ENCODE assay signal across 30 mouse cellular contexts in the genomic region with DNA sequence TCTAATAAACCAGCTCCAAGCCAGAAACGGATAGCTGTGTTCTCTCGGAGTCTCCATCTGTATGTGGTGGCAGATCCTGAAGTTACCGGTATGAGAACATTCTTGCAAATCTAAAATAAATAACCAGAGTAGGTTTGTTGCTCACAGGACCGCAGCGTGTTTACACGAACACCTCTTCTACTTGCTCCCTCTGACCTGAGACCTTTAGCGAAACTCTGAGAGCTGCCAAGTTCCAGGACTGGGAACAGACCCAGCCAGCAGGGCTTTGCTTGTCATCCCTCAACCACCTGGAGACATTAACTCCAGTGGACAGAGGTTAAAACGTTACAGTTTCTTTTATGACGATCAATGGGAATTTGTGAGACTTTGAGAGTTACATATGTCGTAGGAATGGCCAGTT.
A peak's percentile ranks its signal among the peaks of the same experiment; 100 is the strongest.
DNase-seq lines count a peak whose midpoint lies in the region; ATAC-seq and TF ChIP-seq lines count a peak whose summit lies in the region.
"Had no signal": no experiment of that assay in that cellular context is flagged by ENCODE, and none has a peak within 500 bp of the region (broad histone marks: within the 10 kb centered on the region; RNA-seq: fewer than 3 reads in every experiment).

No protein-coding gene starts in this region.

- H3K27me3 ChIP-seq in liver, adult 2 months (ENCODE audit: control insufficient read depth, insufficient read depth, low read length), result no peaks in the 10 kb centered on the region
- H3K27me3 ChIP-seq in liver, embryonic 12.5 days (replicated peaks), result no peaks in the 10 kb centered on the region
- H3K27me3 ChIP-seq in lung, embryonic 15.5 days, result no peaks in the 10 kb centered on the region
- H3K27me3 ChIP-seq in forebrain, embryonic 10.5 days (ENCODE audit: poor library complexity, severe bottlenecking), result no peaks in the 10 kb centered on the region
- H3K27me3 ChIP-seq in heart, embryonic 10.5 days (ENCODE audit: insufficient read depth, poor library complexity, severe bottlenecking), result no peaks in the 10 kb centered on the region
- H3K27me3 ChIP-seq: embryonic facial prominence, embryonic 15.5 days; forebrain, embryonic 13.5 days; hindbrain, embryonic 12.5 days; intestine, embryonic 15.5 days; kidney, embryonic 15.5 days; limb, embryonic 15.5 days; liver, embryonic 15.5 days; midbrain, embryonic 15.5 days; neural tube, embryonic 15.5 days had no signal

- no peak for TF ChIP-seq CTCF in liver, adult 2 months (IDR thresholded peaks at IDR 0.05; ENCODE audit: low read depth, low read length)

- no peaks in the 10 kb centered on the region for H3K79me2 ChIP-seq in liver, adult 2 months (ENCODE audit: control insufficient read depth, insufficient read depth, low read length)

- H3K27ac ChIP-seq in liver, adult 2 months (replicated peaks; ENCODE audit: insufficient read depth, low read depth, low read length), result no peak overlapping the region
- H3K27ac ChIP-seq in liver, embryonic 12.5 days, result no peak overlapping the region
- peak overlapping the region; percentile 20 for H3K27ac ChIP-seq in lung, embryonic 15.5 days
- H3K27ac ChIP-seq in forebrain, embryonic 10.5 days, result no peak overlapping the region
- no peak overlapping the region for H3K27ac ChIP-seq in heart, embryonic 10.5 days
- H3K27ac ChIP-seq: embryonic facial prominence, embryonic 10.5 days; embryonic facial prominence, embryonic 15.5 days; forebrain, embryonic 13.5 days; hindbrain, embryonic 12.5 days; hindbrain, postnatal 0 days; intestine, embryonic 15.5 days; kidney, embryonic 15.5 days; limb, embryonic 15.5 days; liver, embryonic 15.5 days; midbrain, embryonic 15.5 days; neural tube, embryonic 15.5 days had no signal

- H3K36me3 ChIP-seq in liver, adult 2 months (ENCODE audit: control insufficient read depth, insufficient read depth, low read length), result no peaks in the 10 kb centered on the region
- H3K36me3 ChIP-seq in liver, embryonic 12.5 days, result no peaks in the 10 kb centered on the region
- no peaks in the 10 kb centered on the region for H3K36me3 ChIP-seq in lung, embryonic 15.5 days
- no peaks in the 10 kb centered on the region for H3K36me3 ChIP-seq in forebrain, embryonic 10.5 days (replicated peaks)
- H3K36me3 ChIP-seq in heart, embryonic 10.5 days, result no peaks in the 10 kb centered on the region
- H3K36me3 ChIP-seq: embryonic facial prominence, embryonic 10.5 days; embryonic facial prominence, embryonic 15.5 days; hindbrain, embryonic 12.5 days; intestine, embryonic 15.5 days; kidney, embryonic 15.5 days; limb, embryonic 15.5 days; liver, embryonic 15.5 days; midbrain, embryonic 15.5 days; neural tube, embryonic 15.5 days had no signal

- no peaks in the 10 kb centered on the region for H3K9me3 ChIP-seq in liver, embryonic 12.5 days (replicated peaks)
- no peaks in the 10 kb centered on the region for H3K9me3 ChIP-seq in lung, embryonic 15.5 days
- H3K9me3 ChIP-seq in forebrain, embryonic 10.5 days, result no peaks in the 10 kb centered on the region
- H3K9me3 ChIP-seq in heart, embryonic 10.5 days, result no peaks in the 10 kb centered on the region
- H3K9me3 ChIP-seq: embryonic facial prominence, embryonic 10.5 days; embryonic facial prominence, embryonic 15.5 days; forebrain, embryonic 13.5 days; hindbrain, embryonic 12.5 days; intestine, embryonic 15.5 days; kidney, embryonic 15.5 days; limb, embryonic 15.5 days; liver, embryonic 15.5 days; midbrain, embryonic 15.5 days; neural tube, embryonic 15.5 days had no signal

- ATAC-seq in liver, embryonic 12.5 days, result no peak
- peak; percentile 57; the same call in 1 of the 2 replicates for ATAC-seq in lung, embryonic 15.5 days (ENCODE audit: borderline replicate concordance, extremely low read depth, low FRiP score, low TSS enrichment)
- ATAC-seq: CD4-positive, CD25-positive, alpha-beta regulatory T cell, adult 4 months; forebrain, embryonic 13.5 days; hindbrain, postnatal 0 days; intestine, embryonic 15.5 days; midbrain, embryonic 15.5 days had no signal

- no peaks in the 10 kb centered on the region for H3K4me1 ChIP-seq in liver, adult 2 months (ENCODE audit: control insufficient read depth, insufficient read depth, low read length)
- no peaks in the 10 kb centered on the region for H3K4me1 ChIP-seq in liver, embryonic 12.5 days
- peaks cover 7% of the 10 kb centered on the region; the same call in 1 of the 2 replicates for H3K4me1 ChIP-seq in lung, embryonic 15.5 days
- peaks cover 11% of the 10 kb centered on the region for H3K4me1 ChIP-seq in forebrain, embryonic 10.5 days
- no peaks in the 10 kb centered on the region for H3K4me1 ChIP-seq in heart, embryonic 10.5 days
- H3K4me1 ChIP-seq: embryonic facial prominence, embryonic 10.5 days; embryonic facial prominence, embryonic 15.5 days; hindbrain, embryonic 12.5 days; intestine, embryonic 15.5 days; kidney, embryonic 15.5 days; limb, embryonic 15.5 days; liver, embryonic 15.5 days; midbrain, embryonic 15.5 days; neural tube, embryonic 15.5 days had no signal

- WGBS in liver, adult 2 months, result 74% methylated on average over 10 of the region's 10 CpGs
- 76% methylated on average over 10 of the region's 10 CpGs for WGBS in liver, embryonic 12.5 days (ENCODE audit: insufficient replicate concordance)
- 25% methylated on average over 10 of the region's 10 CpGs for WGBS in lung, embryonic 15.5 days
- 94% methylated on average over 10 of the region's 10 CpGs for WGBS in forebrain, embryonic 10.5 days
- 84% methylated on average over 10 of the region's 10 CpGs for WGBS in heart, embryonic 10.5 days

- no peak for TF ChIP-seq POLR2A in liver, adult 2 months (IDR thresholded peaks at IDR 0.05; ENCODE audit: extremely low read depth, insufficient read depth, low read length)

- no peak overlapping the region for H3K4me2 ChIP-seq in liver, embryonic 12.5 days
- no peak overlapping the region for H3K4me2 ChIP-seq in lung, embryonic 15.5 days
- H3K4me2 ChIP-seq: embryonic facial prominence, embryonic 15.5 days; forebrain, embryonic 13.5 days; heart, embryonic 11.5 days; hindbrain, embryonic 12.5 days; intestine, embryonic 15.5 days; kidney, embryonic 15.5 days; limb, embryonic 15.5 days; liver, embryonic 15.5 days; midbrain, embryonic 15.5 days; neural tube, embryonic 15.5 days had no signal

- peak; percentile 1 for DNase-seq in liver, adult 2 months (ENCODE audit: extremely low read depth, low read depth, low spot score)
- peak; percentile 19 for DNase-seq in lung, postnatal 14 days
- no peak for DNase-seq in forebrain, embryonic 10.5 days (ENCODE audit: extremely low spot score, low spot score)
- no peak for DNase-seq in heart, embryonic 10.5 days (ENCODE audit: low spot score)
- no peak for DNase-seq in embryo, embryonic 9.5 days (ENCODE audit: extremely low spot score)
- DNase-seq: adrenal gland, postnatal 25 days; cerebellum, adult 2 months; cerebellum, postnatal 14 days; gastrocnemius, postnatal 25 days; heart, adult 11 months; heart, postnatal 36 days; kidney, postnatal 4 days; left cerebral cortex, postnatal 4 days; retina, postnatal 1 day; right cerebral cortex, postnatal 14 days had no signal

- no peak overlapping the region for H3K9ac ChIP-seq in liver, adult 2 months (ENCODE audit: low read depth, low read length)
- no peak overlapping the region for H3K9ac ChIP-seq in liver, embryonic 12.5 days
- no peak overlapping the region for H3K9ac ChIP-seq in lung, embryonic 15.5 days
- H3K9ac ChIP-seq: embryonic facial prominence, embryonic 15.5 days; forebrain, embryonic 13.5 days; hindbrain, embryonic 12.5 days; intestine, embryonic 15.5 days; kidney, embryonic 15.5 days; limb, embryonic 15.5 days; liver, embryonic 15.5 days; midbrain, embryonic 15.5 days; neural tube, embryonic 15.5 days had no signal

- no peak overlapping the region for H3K4me3 ChIP-seq in liver, adult 2 months (ENCODE audit: insufficient read depth, low read depth, low read length)
- H3K4me3 ChIP-seq in liver, embryonic 12.5 days, result no peak overlapping the region
- no peak overlapping the region for H3K4me3 ChIP-seq in lung, embryonic 15.5 days
- H3K4me3 ChIP-seq in forebrain, embryonic 10.5 days, result no peak overlapping the region
- H3K4me3 ChIP-seq in heart, embryonic 10.5 days, result no peak overlapping the region
- H3K4me3 ChIP-seq: embryonic facial prominence, embryonic 10.5 days; embryonic facial prominence, embryonic 15.5 days; forebrain, embryonic 13.5 days; hindbrain, embryonic 12.5 days; intestine, embryonic 15.5 days; kidney, embryonic 15.5 days; limb, embryonic 15.5 days; liver, embryonic 15.5 days; midbrain, embryonic 15.5 days; neural tube, embryonic 15.5 days had no signal

Comparison
In these comparisons a context has a peak if more than half of its experiments do, and no peak if none do; other contexts are left out.
1. DNase-seq: peak in liver, adult 2 months (single experiment) and lung, postnatal 14 days (single experiment); none in forebrain, embryonic 10.5 days (single experiment), heart, embryonic 10.5 days (single experiment) and embryo, embryonic 9.5 days (single experiment).